Mouse (Mus musculus) Patski (cell line): Measurements from ENCODE around the gene Sdc4. TPM values are rescaled to one million over a fixed set of nuclear protein-coding genes. Genes with fewer than 3 reads are reported as not detected.

Experiments
- ATAC-seq: fragments of 100-300 bp; one replicate; pipeline ENCODE4 v1.8.0; 2021
- CTCF ChIA-PET: fragments of 350-600 bp; sonication (Branson Sonifier 250); formaldehyde crosslinking; loops from one replicate; lab custom pipeline; 2022; ENCODE audit warnings: inconsistent platforms; lab: Charles Lee
- POLR2A ChIA-PET: fragments of 350-600 bp; sonication (Branson Sonifier 250); formaldehyde crosslinking; loops from one replicate; lab custom pipeline; 2022; ENCODE audit warnings: antibody characterized with exemption, inconsistent platforms; lab: Charles Lee
- DNase-seq: peaks from one replicate; pipeline ENCODE4 v3.0.0-alpha.2; 2011; ENCODE audit warnings: low read depth, low spot score
- H3K27me3 ChIP-seq: fragments of 371-371 bp; one replicate; pipeline ENCODE4 v1.5.1; 2021
- CTCF ChIP-seq: fragments of 100-300 bp; IDR thresholded peaks from one replicate; pipeline ENCODE4 v1.5.1; 2021
- in situ Hi-C: fragments of 300-500 bp; cut with MboI; formaldehyde crosslinking; loops from 3 replicates; pipeline ENCODE4 v1.11.1; 2018; ENCODE audit warnings: low pct_unique_long_range_greater_than_20kb, mixed read lengths
- polyA plus RNA-seq: library from polyadenylated mRNA; unstranded; gene quantifications from one replicate; pipeline ENCODE4 v1.2.3, GENCODE M21; 2021

The Sdc4 gene
- polyA plus RNA-seq, 1 experiment from 2014 or later: 672 TPM

GRCm38 (mm10) chr2:164402906-164403305, 40.8 kb downstream of the Sdc4 start, which contains the start of gene Rbpjl:
TSS of gene Rbpjl (plus strand) at chr2:164403141.
- CTCF ChIA-PET: interaction anchor here (1.4 to 2.6 kb wide), 2 partner anchors 13 to 303 kb away, joined by 3 to 10 read pairs; partner anchors contain the start of gene Slpi
- no peak for ATAC-seq
- in situ Hi-C loops: no loop called here
- POLR2A ChIA-PET: no interaction called here
- no peak for TF ChIP-seq CTCF
- no peak for DNase-seq
- no peaks in the 10 kb centered on the region for H3K27me3 ChIP-seq

DNA sequence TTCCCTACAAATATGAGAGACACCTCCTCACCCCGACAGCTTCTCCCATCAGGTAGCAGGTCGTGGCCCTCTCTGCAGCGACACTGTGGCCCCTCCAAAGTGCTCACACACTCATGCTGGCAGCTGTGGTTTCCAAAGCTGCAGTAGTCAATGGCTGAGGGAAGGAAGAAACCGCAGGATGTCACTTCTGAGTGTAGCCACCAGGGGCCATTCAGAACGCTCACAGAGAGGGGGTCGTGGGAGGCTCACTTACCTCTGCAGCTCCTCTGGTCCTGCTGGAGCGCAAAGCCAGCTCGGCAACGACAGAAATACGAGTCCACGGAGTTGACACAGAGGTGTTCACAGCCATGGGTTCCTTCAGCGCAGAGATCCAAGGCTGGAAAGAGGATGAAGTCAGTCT, 46.8 kb downstream of the Sdc4 start:
- ChIA-PET CTCF (no interaction called here), POLR2A (no interaction called here)
- no peak for DNase-seq
- in situ Hi-C loops: no loop called here
- no peak for ATAC-seq
- H3K27me3 ChIP-seq: no peaks in the 10 kb centered on the region
- no peak for TF ChIP-seq CTCF

GRCm38 (mm10) chr2:164396076-164396475, 47.6 kb downstream of the Sdc4 start:
- TF ChIP-seq CTCF: no peak
- CTCF ChIA-PET: interaction anchor here (1.6 kb wide), 1 partner anchor 12 kb away, joined by 6 read pairs; no protein-coding TSS in a partner anchor
- no peak for ATAC-seq
- POLR2A ChIA-PET: no interaction called here
- DNase-seq: no peak
- in situ Hi-C loops: no loop called here
- no peaks in the 10 kb centered on the region for H3K27me3 ChIP-seq

- ATAC-seq (no peak), DNase-seq (no peak)
- in situ Hi-C loops: no loop called here
- POLR2A ChIA-PET: no interaction called here
- TF ChIP-seq CTCF: no peak
- H3K27me3 ChIP-seq: no peaks in the 10 kb centered on the region
- CTCF ChIA-PET: no interaction called here
Observed at GRCm38 (mm10) chr2:164393126-164393525, 50.6 kb downstream of the Sdc4 start.

GRCm38 (mm10) chr2:164389499-164389898, 54.2 kb downstream of the Sdc4 start:
- peak; percentile 99 for TF ChIP-seq CTCF
- DNase-seq (no peak), ATAC-seq (peak; percentile 42)
- in situ Hi-C loops: loop anchor here (5.0 to 10.0 kb wide), 3 partner anchors 37 to 285 kb away; no protein-coding TSS in a partner anchor
- ChIA-PET CTCF (interaction anchor here (0.6 to 3.5 kb wide), 24 partner anchors 9 to 301 kb away, joined by 3 to 22 read pairs (median 6); partner anchors contain the start of genes Matn4 and Rbpjl), POLR2A (interaction anchor here (0.6 kb wide), 1 partner anchor 72 kb away, joined by 3 read pairs; no protein-coding TSS in a partner anchor)
- H3K27me3 ChIP-seq: no peaks in the 10 kb centered on the region

- ChIA-PET POLR2A (interaction anchor here (0.6 kb wide), 1 partner anchor 73 kb away, joined by 3 read pairs; no protein-coding TSS in a partner anchor), CTCF (interaction anchor here (0.9 to 3.5 kb wide), 20 partner anchors 9 to 283 kb away, joined by 3 to 22 read pairs (median 6); partner anchors contain the start of gene Rbpjl)
- ATAC-seq: no peak
- in situ Hi-C loops: loop anchor here (5.0 to 10.0 kb wide), 3 partner anchors 37 to 284 kb away; no protein-coding TSS in a partner anchor
- no peak for TF ChIP-seq CTCF
- no peak for DNase-seq
- no peaks in the 10 kb centered on the region for H3K27me3 ChIP-seq
Observed at GRCm38 (mm10) chr2:164389020-164389419, 54.7 kb downstream of the Sdc4 start, which contains the start of gene Slpi. TSS of gene Slpi (minus strand) at chr2:164389095.

DNA sequence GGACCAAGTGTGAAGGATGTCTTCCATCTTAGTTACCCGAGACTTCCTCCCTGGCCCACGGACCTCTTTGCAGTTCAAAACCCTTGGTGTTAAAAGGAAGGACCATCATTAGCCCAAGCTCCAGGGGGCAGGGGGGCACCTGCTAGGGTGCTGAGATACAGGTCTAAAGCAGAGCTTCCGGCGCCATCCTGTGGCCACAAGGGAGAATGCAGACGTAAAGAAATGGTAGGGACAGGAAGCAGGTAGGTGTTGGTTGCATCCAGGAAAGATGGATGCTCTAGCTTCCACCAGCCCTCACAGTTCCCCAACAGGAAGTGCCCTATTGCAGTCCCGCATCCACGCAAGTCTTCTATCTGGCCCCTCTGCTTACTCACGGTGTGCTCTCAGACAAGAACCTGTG, 56.7 kb downstream of the Sdc4 start:
- CTCF ChIA-PET: interaction anchor here (0.7 to 2.9 kb wide), 11 partner anchors 12 to 298 kb away, joined by 3 to 12 read pairs (median 5); no protein-coding TSS in a partner anchor
- peak; percentile 88 for TF ChIP-seq CTCF
- ATAC-seq: no peak
- in situ Hi-C loops: loop anchor here (5.0 to 10.0 kb wide), 3 partner anchors 35 to 282 kb away; no protein-coding TSS in a partner anchor
- H3K27me3 ChIP-seq: no peaks in the 10 kb centered on the region
- no peak for DNase-seq
- POLR2A ChIA-PET: no interaction called here

GRCm38 (mm10) chr2:164385927-164386763, 57.5 kb downstream of the Sdc4 start:
- DNase-seq (peak; percentile 94), ATAC-seq (peak; percentile 79)
- in situ Hi-C loops: loop anchor here (5.0 to 10.0 kb wide), 3 partner anchors 34 to 281 kb away; no protein-coding TSS in a partner anchor
- no peak for TF ChIP-seq CTCF
- CTCF ChIA-PET: interaction anchor here (0.7 to 2.9 kb wide), 11 partner anchors 13 to 319 kb away, joined by 3 to 12 read pairs (median 4); no protein-coding TSS in a partner anchor
- POLR2A ChIA-PET: no interaction called here
- no peaks in the 10 kb centered on the region for H3K27me3 ChIP-seq

DNA sequence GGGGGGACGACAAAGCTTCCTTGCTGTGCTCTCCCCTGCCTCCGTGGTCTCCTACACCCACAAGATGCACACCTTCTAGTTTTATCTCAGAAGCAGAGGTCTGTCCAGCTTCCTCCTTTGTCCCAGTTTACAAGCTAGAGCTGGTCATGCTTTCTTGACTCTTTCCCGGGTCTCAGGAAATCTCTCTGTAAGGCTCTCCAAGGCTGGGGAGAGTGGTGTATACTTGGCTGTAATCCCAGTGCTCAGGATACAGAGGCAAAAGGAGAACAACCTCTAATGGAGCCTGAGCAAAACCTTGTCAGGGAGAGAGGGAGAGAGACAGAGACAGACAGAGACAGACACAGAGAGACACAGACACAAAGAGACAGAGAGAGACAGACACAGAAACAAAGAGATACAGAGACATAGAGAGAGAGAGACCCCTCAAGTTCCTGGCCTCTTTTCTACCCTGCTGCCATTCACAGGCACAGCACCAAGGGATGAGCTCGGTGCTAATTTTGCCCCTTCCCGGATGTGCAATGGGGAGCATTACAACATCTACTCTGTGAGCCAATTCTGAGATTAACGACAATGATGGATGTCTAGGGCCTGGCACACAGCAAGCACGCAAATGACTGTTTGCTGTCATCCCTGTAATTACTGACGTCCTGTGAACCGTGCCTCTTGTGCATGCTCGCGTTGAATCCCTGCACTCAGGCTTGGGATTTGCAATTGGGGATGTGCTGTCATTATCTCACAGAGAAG, 59.9 kb downstream of the Sdc4 start:
- CTCF ChIA-PET: interaction anchor here (0.8 to 1.8 kb wide), 6 partner anchors 15 to 27 kb away, joined by 3 to 4 read pairs (median 3); no protein-coding TSS in a partner anchor
- DNase-seq (peak; percentile 64), ATAC-seq (peak; percentile 15)
- H3K27me3 ChIP-seq: no peaks in the 10 kb centered on the region
- in situ Hi-C loops: loop anchor here (10.0 kb wide), 2 partner anchors 249 to 279 kb away; no protein-coding TSS in a partner anchor
- TF ChIP-seq CTCF: no peak
- POLR2A ChIA-PET: interaction anchor here (1.1 kb wide), 1 partner anchor 16 kb away, joined by 3 read pairs; no protein-coding TSS in a partner anchor

DNA sequence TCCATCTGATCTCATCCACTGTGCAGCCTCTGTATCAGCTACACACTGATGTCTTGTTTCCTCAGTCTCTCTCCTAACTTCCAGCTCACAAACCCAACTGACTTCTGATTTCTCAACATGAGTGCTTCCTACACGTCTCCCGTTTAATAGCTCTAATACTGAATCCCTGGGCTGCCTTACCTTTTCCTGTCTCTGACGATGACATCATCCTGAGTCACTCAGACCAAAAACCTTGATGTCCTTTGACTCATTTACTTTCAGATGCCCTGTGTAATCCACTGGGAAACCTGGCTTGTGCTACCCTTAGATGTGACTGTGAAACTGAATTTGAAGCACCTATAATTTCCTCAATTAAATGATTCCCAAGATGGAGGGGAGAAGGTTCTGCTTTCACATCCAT, 60.7 kb downstream of the Sdc4 start:
- in situ Hi-C loops: loop anchor here (10.0 kb wide), 2 partner anchors 248 to 278 kb away; no protein-coding TSS in a partner anchor
- ATAC-seq: no peak
- POLR2A ChIA-PET: interaction anchor here (1.1 kb wide), 1 partner anchor 17 kb away, joined by 3 read pairs; no protein-coding TSS in a partner anchor
- no peaks in the 10 kb centered on the region for H3K27me3 ChIP-seq
- no peak for TF ChIP-seq CTCF
- CTCF ChIA-PET: interaction anchor here (1.3 to 1.8 kb wide), 2 partner anchors 18 to 26 kb away, joined by 3 to 4 read pairs; no protein-coding TSS in a partner anchor
- peak; percentile 51 for DNase-seq
